Mouse (Mus musculus): Measurements from ENCODE around the gene Sipa1l1.

GRCm38 (mm10) chr12:82196615-82197146 lies 27.6 kb downstream of the Sipa1l1 start:
- TF ChIP-seq CTCF (IDR thresholded peaks at IDR 0.05; ENCODE audit: low read depth, low read length) (no peak), TAL1 (conservative IDR thresholded peaks at IDR 0.05; ENCODE audit: low read depth, low read length) (no peak), GATA1 (IDR thresholded peaks at IDR 0.05; ENCODE audit: borderline replicate concordance, low read length) (no peak), POLR2AphosphoS5 (IDR thresholded peaks at IDR 0.05; ENCODE audit: insufficient replicate concordance, low read depth, low read length) (no peak), GATA2 (IDR thresholded peaks at IDR 0.05; ENCODE audit: borderline replicate concordance, low read depth, low read length) (no peak)

All from G1E (cell line).